Mouse (Mus musculus): Measurements from ENCODE around the gene Mecom. TPM values are rescaled to one million over a fixed set of nuclear protein-coding genes. Genes with fewer than 3 reads are reported as not detected.

Gene Mecom
- polyA plus RNA-seq, 1 experiment from 2014 or later, result 33.2 TPM

DNA sequence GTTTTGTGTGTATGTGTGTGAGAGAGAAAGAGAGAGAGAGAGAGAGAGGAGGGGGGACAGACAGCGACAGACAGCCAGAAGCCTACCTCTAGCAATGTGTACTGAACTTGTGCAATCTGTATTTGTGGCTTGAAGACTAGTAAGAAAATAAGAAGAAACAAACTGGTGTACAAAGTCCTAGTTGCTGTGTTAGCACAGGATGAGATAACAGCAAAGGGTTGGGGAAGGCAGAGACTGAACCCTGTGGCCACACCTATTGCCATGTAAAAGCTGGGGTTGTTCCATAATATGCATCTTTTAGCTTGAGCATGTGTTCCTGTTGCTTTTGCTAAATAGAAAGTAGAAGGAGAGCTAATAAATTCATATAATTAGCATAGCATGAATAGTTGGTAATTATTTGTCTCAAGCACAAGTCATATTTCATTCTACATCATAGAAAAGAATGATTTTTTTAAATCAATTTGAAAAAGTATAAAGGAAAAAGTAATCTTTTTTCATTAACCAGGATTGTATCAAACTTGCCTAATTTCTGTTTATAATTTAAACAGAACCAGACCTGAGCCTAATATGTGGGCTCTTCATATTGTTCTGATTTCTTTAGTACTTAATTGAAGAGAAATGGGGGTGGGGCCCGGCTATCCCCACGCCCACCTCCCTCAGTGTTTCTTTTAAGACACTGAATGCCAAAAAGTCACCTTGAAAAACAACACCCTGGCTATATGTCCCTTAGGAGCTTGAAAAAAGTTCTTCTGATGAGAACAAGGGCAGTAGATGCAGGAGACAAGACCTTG lies 379.2 kb downstream of the Mecom start:
- Histone ChIP-seq H3K4me3 (no peak overlapping the region), H3K27me3 (no peaks in the 10 kb centered on the region), H3K9ac (replicated peaks) (no peak overlapping the region), H3K36me3 (no peaks in the 10 kb centered on the region), H3K4me2 (replicated peaks) (no peak overlapping the region), H3K4me1 (no peaks in the 10 kb centered on the region), H3K27ac (replicated peaks) (no peak overlapping the region), H3K9me3 (no peaks in the 10 kb centered on the region)
- ATAC-seq (ENCODE audit: low FRiP score, low read depth), result no peak
- 90% methylated on average over 3 of the region's 3 CpGs for WGBS

DNA sequence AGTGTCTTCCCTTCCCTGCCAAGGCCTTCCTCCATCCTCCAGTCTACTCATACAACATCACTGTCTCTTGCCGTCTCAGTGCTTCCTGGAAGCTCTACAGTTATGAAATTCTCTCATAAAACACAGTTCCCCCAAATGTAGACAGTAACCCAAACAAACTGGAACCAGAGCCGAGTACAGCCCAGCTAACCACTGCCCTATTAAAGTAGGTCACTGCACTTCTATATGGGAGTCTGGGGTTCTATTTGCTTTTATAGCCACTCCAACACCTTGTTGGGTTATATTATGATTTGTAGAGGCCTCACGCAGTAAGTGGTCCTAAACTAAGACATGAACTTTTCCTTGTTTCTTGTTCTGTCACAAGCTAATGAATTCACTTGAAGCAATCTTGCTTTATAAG lies 380.8 kb downstream of the Mecom start:
- H3K27ac ChIP-seq (replicated peaks), result no peak overlapping the region
- H3K27me3 ChIP-seq, result no peaks in the 10 kb centered on the region
- H3K4me2 ChIP-seq (replicated peaks), result no peak overlapping the region
- ATAC-seq (ENCODE audit: low FRiP score, low read depth), result no peak
- no peak overlapping the region for H3K9ac ChIP-seq (replicated peaks)
- H3K4me3 ChIP-seq, result no peak overlapping the region
- H3K9me3 ChIP-seq, result no peaks in the 10 kb centered on the region
- H3K4me1 ChIP-seq, result no peaks in the 10 kb centered on the region
- 88% methylated on average over 3 of the region's 3 CpGs for WGBS
- H3K36me3 ChIP-seq, result no peaks in the 10 kb centered on the region

- Histone ChIP-seq H3K4me3 (no peak overlapping the region), H3K27me3 (no peaks in the 10 kb centered on the region), H3K4me2 (replicated peaks) (no peak overlapping the region), H3K9me3 (no peaks in the 10 kb centered on the region), H3K36me3 (no peaks in the 10 kb centered on the region), H3K27ac (replicated peaks) (no peak overlapping the region), H3K9ac (replicated peaks) (no peak overlapping the region), H3K4me1 (no peaks in the 10 kb centered on the region)
- ATAC-seq (ENCODE audit: low FRiP score, low read depth), result no peak
- WGBS, result 79% methylated on average over 4 of the region's 4 CpGs
Observed at GRCm38 (mm10) chr3:30164834-30165233, 383.0 kb downstream of the Mecom start.

DNA sequence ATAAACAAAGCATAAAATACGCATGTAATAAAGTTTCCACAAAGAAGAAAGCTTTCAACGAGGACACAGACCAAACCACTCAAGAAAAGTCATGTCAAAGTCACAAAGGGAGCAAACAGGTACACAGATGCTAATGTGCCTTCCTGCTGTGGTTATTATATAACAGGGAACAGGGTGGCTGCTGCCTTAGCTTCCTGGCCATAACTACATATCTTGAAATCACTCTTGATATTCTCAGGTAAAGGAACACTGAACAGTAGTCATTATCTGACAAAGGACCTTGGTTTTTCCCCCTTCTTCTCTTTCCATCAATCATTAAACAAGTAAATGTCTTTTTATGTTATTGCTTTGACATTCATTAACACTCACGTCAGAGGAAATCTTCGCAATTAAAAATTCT lies 384.4 kb downstream of the Mecom start:
- ATAC-seq (ENCODE audit: low FRiP score, low read depth), result no peak
- WGBS, result 81% methylated on average over 4 of the region's 4 CpGs
- Histone ChIP-seq H3K9ac (replicated peaks) (no peak overlapping the region), H3K27me3 (no peaks in the 10 kb centered on the region), H3K4me2 (replicated peaks) (no peak overlapping the region), H3K36me3 (no peaks in the 10 kb centered on the region), H3K27ac (replicated peaks) (no peak overlapping the region), H3K4me3 (no peak overlapping the region), H3K4me1 (no peaks in the 10 kb centered on the region), H3K9me3 (no peaks in the 10 kb centered on the region)

DNA sequence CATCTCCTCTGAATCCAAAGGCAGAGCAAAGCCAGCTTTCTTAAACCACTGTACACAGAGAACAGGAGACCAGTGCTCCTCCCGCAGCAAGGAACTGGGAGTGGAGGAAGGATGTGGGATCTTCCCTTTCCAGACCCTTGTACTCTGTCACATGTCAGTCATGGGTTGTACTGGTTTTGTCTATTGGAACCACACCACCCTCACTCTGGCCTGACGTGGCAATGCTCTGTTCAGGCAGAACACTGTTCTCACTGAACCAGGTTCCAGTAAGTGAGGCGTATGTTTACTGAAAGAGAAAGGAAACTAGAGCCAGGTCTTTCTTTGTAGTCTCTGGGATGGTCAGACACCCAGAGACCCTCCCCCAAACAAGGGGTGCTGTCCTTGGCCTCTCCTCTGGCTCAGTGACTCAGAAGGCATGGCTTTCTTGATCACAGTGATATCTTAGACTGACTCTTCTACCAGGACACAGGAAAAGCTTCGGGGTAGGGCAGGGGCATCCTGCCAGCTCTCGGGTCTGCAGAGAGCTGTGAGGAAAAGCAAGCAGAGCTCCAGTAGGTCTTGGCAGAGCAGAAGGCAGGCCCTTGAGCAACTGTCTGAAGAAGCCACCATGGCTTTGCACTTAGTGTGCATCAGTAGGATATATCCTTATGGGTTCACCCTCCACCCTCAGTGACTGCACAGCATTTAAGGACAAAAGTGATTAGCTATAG lies 386.7 kb downstream of the Mecom start:
- 85% methylated on average over 5 of the region's 5 CpGs for WGBS
- Histone ChIP-seq H3K4me3 (no peak overlapping the region), H3K27me3 (no peaks in the 10 kb centered on the region), H3K9ac (replicated peaks) (no peak overlapping the region), H3K9me3 (no peaks in the 10 kb centered on the region), H3K4me1 (peaks cover 6% of the 10 kb centered on the region; the same call in 1 of the 2 replicates), H3K36me3 (no peaks in the 10 kb centered on the region), H3K4me2 (replicated peaks) (no peak overlapping the region), H3K27ac (replicated peaks) (no peak overlapping the region)
- ATAC-seq (ENCODE audit: low FRiP score, low read depth), result no peak

DNA sequence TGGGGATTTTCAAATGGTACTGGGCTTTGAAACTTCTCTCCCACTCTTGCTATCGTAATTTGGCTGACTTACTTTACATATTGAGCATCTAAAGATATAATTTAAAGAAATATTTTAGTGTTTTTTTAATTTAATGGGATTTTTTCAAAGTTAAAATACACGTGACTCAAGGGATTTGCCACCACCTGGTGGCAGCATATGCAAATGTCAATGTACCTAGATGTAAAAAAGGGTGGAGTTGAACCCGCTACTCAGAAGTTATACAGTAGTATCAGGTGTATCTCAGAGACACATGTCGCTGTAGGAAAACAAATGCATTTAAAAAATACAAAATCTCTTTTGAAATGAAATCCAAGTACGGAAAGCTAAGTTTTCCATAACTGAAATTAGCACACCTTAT lies 387.5 kb downstream of the Mecom start:
- Histone ChIP-seq H3K27me3 (no peaks in the 10 kb centered on the region), H3K4me2 (replicated peaks) (no peak overlapping the region)
- WGBS, result 77% methylated on average over 5 of the region's 5 CpGs

DNA sequence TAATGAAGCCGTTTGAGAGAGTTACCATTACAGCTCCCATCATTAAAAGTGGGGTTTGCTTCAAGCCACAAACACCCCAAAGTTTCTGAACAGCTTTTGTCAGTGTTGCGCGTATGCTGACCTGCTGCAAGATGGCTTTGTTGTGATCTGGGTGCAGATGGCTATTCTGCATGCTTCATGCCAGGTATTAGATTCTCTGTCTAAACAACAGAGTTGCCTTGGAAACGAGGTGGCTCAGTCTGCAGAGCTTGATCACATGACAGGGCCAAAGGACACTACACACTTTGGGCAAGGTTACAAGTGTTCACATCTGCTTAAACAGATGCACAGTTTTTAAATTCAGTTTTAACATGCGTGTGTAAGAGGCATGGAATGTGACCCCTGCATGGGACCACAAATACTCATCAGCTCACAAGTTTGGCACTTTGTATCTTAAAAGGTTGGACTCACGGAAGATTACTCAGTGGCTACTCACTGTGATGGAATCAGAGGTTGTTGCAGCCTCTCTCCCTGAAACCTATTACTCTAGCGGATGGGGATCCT lies 390.6 kb downstream of the Mecom start:
- 72% methylated on average over 7 of the region's 7 CpGs for whole genome bisulfite sequencing
- no peak for ATAC-seq (ENCODE audit: low FRiP score, low read depth)

More for the DNA sequence above, 387.5 kb downstream of the Mecom start:
- H3K9ac ChIP-seq (replicated peaks), result no peak overlapping the region
- no peaks in the 10 kb centered on the region for H3K9me3 ChIP-seq
- peaks cover 6% of the 10 kb centered on the region; the same call in 1 of the 2 replicates for H3K4me1 ChIP-seq
- ATAC-seq (ENCODE audit: low FRiP score, low read depth), result no peak
- no peak overlapping the region for H3K27ac ChIP-seq (replicated peaks)
- no peak overlapping the region for H3K4me3 ChIP-seq
- no peaks in the 10 kb centered on the region for H3K36me3 ChIP-seq

DNA sequence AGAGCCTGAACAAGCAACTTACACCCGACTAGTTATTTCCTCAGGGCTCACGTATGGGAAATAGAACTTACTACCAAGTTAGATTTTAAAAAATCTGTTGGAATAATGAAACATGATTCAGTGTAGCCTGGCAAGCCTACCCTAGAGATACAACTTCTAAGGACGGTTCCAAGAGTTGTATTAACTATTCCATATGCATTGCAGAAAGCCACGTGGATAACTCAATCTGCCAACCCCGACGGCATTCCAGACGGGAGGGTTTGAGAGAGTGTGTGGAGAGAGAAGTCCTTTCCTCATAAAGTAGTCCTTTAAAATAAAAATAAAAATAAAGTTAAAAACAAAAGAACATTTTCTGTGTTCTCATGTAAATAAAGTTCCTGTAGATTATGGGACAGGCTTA lies 393.4 kb downstream of the Mecom start:
- peaks cover 16% of the 10 kb centered on the region; the same call in 1 of the 2 replicates for H3K4me1 ChIP-seq
- H3K9ac ChIP-seq (replicated peaks), result no peak overlapping the region
- no peak for ATAC-seq (ENCODE audit: low FRiP score, low read depth)
- no peak overlapping the region for H3K27ac ChIP-seq (replicated peaks)
- H3K4me2 ChIP-seq (replicated peaks), result no peak overlapping the region
- WGBS, result 84% methylated on average over 7 of the region's 7 CpGs
- no peak overlapping the region for H3K4me3 ChIP-seq
- H3K27me3 ChIP-seq, result no peaks in the 10 kb centered on the region
- no peaks in the 10 kb centered on the region for H3K9me3 ChIP-seq
- H3K36me3 ChIP-seq, result no peaks in the 10 kb centered on the region

More for the DNA sequence above, 390.6 kb downstream of the Mecom start:
- no peaks in the 10 kb centered on the region for H3K36me3 ChIP-seq
- no peak overlapping the region for H3K4me3 ChIP-seq
- H3K9ac ChIP-seq (replicated peaks), result no peak overlapping the region
- no peak overlapping the region for H3K4me2 ChIP-seq (replicated peaks)
- no peaks in the 10 kb centered on the region for H3K27me3 ChIP-seq
- no peaks in the 10 kb centered on the region for H3K9me3 ChIP-seq
- H3K27ac ChIP-seq (replicated peaks), result no peak overlapping the region
- H3K4me1 ChIP-seq, result peaks cover 16% of the 10 kb centered on the region; the same call in 1 of the 2 replicates

DNA sequence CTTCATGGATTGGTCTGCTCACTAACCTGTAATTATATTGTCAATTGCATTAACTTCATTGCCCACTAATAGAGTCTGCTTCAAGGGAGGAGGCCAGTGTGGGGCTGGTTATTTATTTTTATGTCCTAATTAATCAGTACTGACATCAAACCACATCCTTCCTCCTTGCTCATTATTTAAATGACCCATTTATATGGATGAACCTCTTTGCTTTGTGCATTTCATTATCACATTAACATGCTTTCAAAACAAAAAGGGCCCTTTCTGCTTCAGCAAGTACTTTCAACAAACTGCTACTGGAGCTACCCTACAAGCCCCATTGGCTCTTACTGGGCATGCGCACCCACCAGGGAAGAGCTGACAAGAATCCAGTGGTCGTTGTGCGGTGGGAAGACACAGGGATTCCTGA lies 393.9 kb downstream of the Mecom start:
- Histone ChIP-seq H3K9me3 (no peaks in the 10 kb centered on the region), H3K27me3 (no peaks in the 10 kb centered on the region), H3K27ac (replicated peaks) (no peak overlapping the region), H3K4me1 (peaks cover 16% of the 10 kb centered on the region; the same call in 1 of the 2 replicates), H3K9ac (replicated peaks) (no peak overlapping the region), H3K36me3 (no peaks in the 10 kb centered on the region), H3K4me2 (replicated peaks) (no peak overlapping the region), H3K4me3 (no peak overlapping the region)
- ATAC-seq (ENCODE audit: low FRiP score, low read depth), result 0 out of 2 replicates have a peak, but pooled peaks have one; percentile 41
- WGBS, result 48% methylated on average over 3 of the region's 3 CpGs

GRCm38 (mm10) chr3:30150071-30150470 lies 397.7 kb downstream of the Mecom start:
- H3K9ac ChIP-seq (replicated peaks), result no peak overlapping the region
- no peak overlapping the region for H3K27ac ChIP-seq (replicated peaks)
- WGBS, result 94% methylated on average over 4 of the region's 4 CpGs
- H3K9me3 ChIP-seq, result no peaks in the 10 kb centered on the region
- no peak overlapping the region for H3K4me3 ChIP-seq
- H3K4me1 ChIP-seq, result peaks cover 12% of the 10 kb centered on the region
- no peaks in the 10 kb centered on the region for H3K36me3 ChIP-seq
- H3K27me3 ChIP-seq, result no peaks in the 10 kb centered on the region
- no peak overlapping the region for H3K4me2 ChIP-seq (replicated peaks)
- no peak for ATAC-seq (ENCODE audit: low FRiP score, low read depth)

- 93% methylated on average over 8 of the region's 8 CpGs for WGBS
- no peak overlapping the region for H3K4me3 ChIP-seq
- H3K27me3 ChIP-seq, result no peaks in the 10 kb centered on the region
- H3K4me1 ChIP-seq, result peaks cover 16% of the 10 kb centered on the region
- no peaks in the 10 kb centered on the region for H3K36me3 ChIP-seq
- H3K27ac ChIP-seq (replicated peaks), result no peak overlapping the region
- no peak for ATAC-seq (ENCODE audit: low FRiP score, low read depth)
- no peak overlapping the region for H3K4me2 ChIP-seq (replicated peaks)
- no peak overlapping the region for H3K9ac ChIP-seq (replicated peaks)
- no peaks in the 10 kb centered on the region for H3K9me3 ChIP-seq
Observed at GRCm38 (mm10) chr3:30148378-30149079, 399.3 kb downstream of the Mecom start.

GRCm38 (mm10) chr3:30145051-30145450 lies 402.8 kb downstream of the Mecom start:
- no peak overlapping the region for H3K4me3 ChIP-seq
- H3K27ac ChIP-seq (replicated peaks), result no peak overlapping the region
- H3K4me2 ChIP-seq (replicated peaks), result no peak overlapping the region
- peaks cover 13% of the 10 kb centered on the region for H3K4me1 ChIP-seq
- no peaks in the 10 kb centered on the region for H3K27me3 ChIP-seq
- ATAC-seq (ENCODE audit: low FRiP score, low read depth), result no peak
- H3K36me3 ChIP-seq, result no peaks in the 10 kb centered on the region
- whole genome bisulfite sequencing, result 71% methylated on average over 5 of the region's 5 CpGs
- H3K9me3 ChIP-seq, result no peaks in the 10 kb centered on the region
- no peak overlapping the region for H3K9ac ChIP-seq (replicated peaks)
